Mouse (Mus musculus) left cerebral cortex, adult 18-20 months (tissue): Measurements from ENCODE around the gene Bsg. TPM values are rescaled to one million over a fixed set of nuclear protein-coding genes. Genes with fewer than 3 reads are reported as not detected.

Experiments used
- DNase-seq, 2 experiments: peaks; one replicate each; pipeline ENCODE4 v3.0.0; 2021 to 2022; ENCODE audit warnings: low spot score in 2 of 2, mixed read lengths in 1 of 2
- total RNA-seq, 2 experiments: library from RNA; stranded (reverse); gene quantifications; 2 replicates each; pipeline ENCODE4 v1.2.3; 2021

Bsg gene
- total RNA-seq, 2 experiments from 2014 or later, result 566 to 614 TPM

- peak; percentile 98 to 100 for DNase-seq
Observed at GRCm38 (mm10) chr10:79681591-79682245, 22.6 kb upstream of the Bsg start, which contains the start of gene Cdc34. Gene Cdc34 (plus strand): TSS chr10:79682195.

GRCm38 (mm10) chr10:79682551-79682915 lies 21.8 kb upstream of the Bsg start:
- DNase-seq, result no peak

- peak in 1 of 2 experiments; percentile 49 for DNase-seq
Observed at GRCm38 (mm10) chr10:79682916-79683582, 21.2 kb upstream of the Bsg start.

- no peak for DNase-seq
Observed at GRCm38 (mm10) chr10:79683726-79684640, 20.3 kb upstream of the Bsg start.

GRCm38 (mm10) chr10:79684770-79685600 lies 19.3 kb upstream of the Bsg start:
- DNase-seq, result no peak

- no peak for DNase-seq
Observed at GRCm38 (mm10) chr10:79686219-79686618, 18.1 kb upstream of the Bsg start.

GRCm38 (mm10) chr10:79686691-79687090 lies 17.6 kb upstream of the Bsg start:
- DNase-seq, result no peak

GRCm38 (mm10) chr10:79687513-79687912 lies 16.8 kb upstream of the Bsg start:
- DNase-seq, result no peak

GRCm38 (mm10) chr10:79688720-79689119 lies 15.6 kb upstream of the Bsg start, which contains the start of gene Gzmm:
Gene Gzmm (plus strand): TSS chr10:79689020.
- DNase-seq, result no peak

- no peak for DNase-seq
Observed at GRCm38 (mm10) chr10:79689178-79689577, 15.1 kb upstream of the Bsg start.

GRCm38 (mm10) chr10:79691986-79692548 lies 12.2 kb upstream of the Bsg start:
- DNase-seq, result no peak

- DNase-seq, result no peak
Observed at GRCm38 (mm10) chr10:79693580-79694378, 10.5 kb upstream of the Bsg start.

GRCm38 (mm10) chr10:79694379-79694655 lies 10.0 kb upstream of the Bsg start:
- DNase-seq, result no peak

GRCm38 (mm10) chr10:79695231-79696128 lies 8.8 kb upstream of the Bsg start:
- peak; percentile 60 to 69 for DNase-seq

- DNase-seq, result no peak
Observed at GRCm38 (mm10) chr10:79696129-79696651, 8.1 kb upstream of the Bsg start.

- DNase-seq, result no peak
Observed at GRCm38 (mm10) chr10:79697916-79698315, 6.4 kb upstream of the Bsg start.

- DNase-seq, result no peak
Observed at GRCm38 (mm10) chr10:79698459-79698858, 5.8 kb upstream of the Bsg start.

GRCm38 (mm10) chr10:79700676-79701075 lies 3.6 kb upstream of the Bsg start:
- DNase-seq, result no peak
